Mouse (Mus musculus): ENCODE data around the gene Ampd2.

GRCm38 (mm10) chr3:108082251-108082875 lies 4.1 kb downstream of the Ampd2 start:
- TF ChIP-seq CTCF (IDR thresholded peaks at IDR 0.05) (no peak), EP300 (IDR thresholded peaks at IDR 0.05) (no peak)
